Mouse (Mus musculus): ENCODE results near the gene Rpl29. TPM values are rescaled to one million over a fixed set of nuclear protein-coding genes. Genes with fewer than 3 reads are reported as not detected.
A peak's percentile ranks its signal among the peaks of the same experiment; 100 is the strongest.

The Rpl29 gene
- 866 and 931 TPM in 2 replicates for polyA plus RNA-seq (2015; fragmentation: Nextera tagmentation; extraction: Ambion mirVana)

GRCm38 (mm10) chr9:106429221-106430014 lies at the start of gene Rpl29:
Rpl29 (plus strand) TSS chr9:106429454.
- Histone ChIP-seq H3K4me1 (ENCODE audit: control insufficient read depth, insufficient read depth, low read length) (peaks cover 30% of the 10 kb centered on the region), H3K27ac (ENCODE audit: low read length) (peak within 1 kb of the TSS; percentile 96), H3K27me3 (replicated peaks; ENCODE audit: control insufficient read depth, insufficient read depth, low read length) (no peaks in the 10 kb centered on the region), H3K36me3 (ENCODE audit: control insufficient read depth, insufficient read depth, low read length) (0 out of 2 replicates have a peak, but pooled peaks cover 8% of the 10 kb centered on the region), H3K4me2 (ENCODE audit: low read depth, low read length) (peak within 1 kb of the TSS; percentile 82), H3K9me3 (ENCODE audit: control insufficient read depth, low read length) (no peaks in the 10 kb centered on the region), H3K4me3 (ENCODE audit: low read length) (peak within 1 kb of the TSS; percentile 89), H3K9ac (ENCODE audit: low read depth, low read length) (peak within 1 kb of the TSS; percentile 96)
- under 1% methylated on average over 55 of the region's 55 CpGs for WGBS
- ATAC-seq: peak; percentile 87

DNA sequence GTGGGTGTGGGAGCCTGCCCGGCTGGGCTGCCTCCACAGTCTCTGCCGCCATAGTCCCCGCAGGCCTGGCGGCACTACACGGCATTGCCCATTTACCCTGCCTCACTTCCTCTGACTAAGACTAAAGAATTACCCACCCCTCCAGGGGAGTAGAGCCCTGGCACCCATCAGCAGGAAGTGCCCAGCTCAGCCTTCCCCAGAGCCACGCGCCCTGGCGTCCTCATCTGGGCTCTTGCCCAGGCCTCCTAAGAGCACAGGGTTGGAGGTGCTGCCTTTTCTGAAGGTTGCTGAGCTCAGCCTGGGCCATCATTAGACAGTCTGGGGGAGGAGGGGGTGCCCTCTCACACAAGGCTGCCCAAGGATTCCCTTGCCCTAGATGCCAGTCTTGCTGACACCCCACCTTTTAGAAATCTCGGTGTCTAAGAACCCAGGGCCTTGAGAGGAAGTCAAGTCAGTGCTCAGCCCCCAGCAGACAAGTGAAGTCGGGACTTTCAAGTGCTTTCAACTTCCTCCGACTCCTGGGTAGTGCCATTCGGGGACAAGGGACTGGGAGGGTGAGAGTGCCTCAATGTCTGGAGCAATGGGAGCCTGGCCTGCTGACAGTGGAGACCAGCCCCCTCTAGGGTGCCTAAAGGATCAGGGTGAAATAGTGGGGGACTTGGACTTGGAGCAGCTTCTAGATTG lies 42.9 kb upstream of the Rpl29 start:
- ATAC-seq: no peak
- 85% methylated on average over 12 of the region's 12 CpGs for WGBS
- H3K9ac ChIP-seq (ENCODE audit: low read depth, low read length): 0 out of 2 replicates have a peak overlapping the region, but pooled peaks have one; percentile 12
- no peaks in the 10 kb centered on the region for H3K27me3 ChIP-seq (replicated peaks; ENCODE audit: control insufficient read depth, insufficient read depth, low read length)
- no peaks in the 10 kb centered on the region for H3K36me3 ChIP-seq (ENCODE audit: control insufficient read depth, insufficient read depth, low read length)
- H3K27ac ChIP-seq (ENCODE audit: low read length): no peak overlapping the region
- H3K9me3 ChIP-seq (ENCODE audit: control insufficient read depth, low read length): no peaks in the 10 kb centered on the region
- no peaks in the 10 kb centered on the region for H3K4me1 ChIP-seq (ENCODE audit: control insufficient read depth, insufficient read depth, low read length)
- H3K4me2 ChIP-seq (ENCODE audit: low read depth, low read length): no peak overlapping the region
- no peak overlapping the region for H3K4me3 ChIP-seq (ENCODE audit: low read length)

DNA sequence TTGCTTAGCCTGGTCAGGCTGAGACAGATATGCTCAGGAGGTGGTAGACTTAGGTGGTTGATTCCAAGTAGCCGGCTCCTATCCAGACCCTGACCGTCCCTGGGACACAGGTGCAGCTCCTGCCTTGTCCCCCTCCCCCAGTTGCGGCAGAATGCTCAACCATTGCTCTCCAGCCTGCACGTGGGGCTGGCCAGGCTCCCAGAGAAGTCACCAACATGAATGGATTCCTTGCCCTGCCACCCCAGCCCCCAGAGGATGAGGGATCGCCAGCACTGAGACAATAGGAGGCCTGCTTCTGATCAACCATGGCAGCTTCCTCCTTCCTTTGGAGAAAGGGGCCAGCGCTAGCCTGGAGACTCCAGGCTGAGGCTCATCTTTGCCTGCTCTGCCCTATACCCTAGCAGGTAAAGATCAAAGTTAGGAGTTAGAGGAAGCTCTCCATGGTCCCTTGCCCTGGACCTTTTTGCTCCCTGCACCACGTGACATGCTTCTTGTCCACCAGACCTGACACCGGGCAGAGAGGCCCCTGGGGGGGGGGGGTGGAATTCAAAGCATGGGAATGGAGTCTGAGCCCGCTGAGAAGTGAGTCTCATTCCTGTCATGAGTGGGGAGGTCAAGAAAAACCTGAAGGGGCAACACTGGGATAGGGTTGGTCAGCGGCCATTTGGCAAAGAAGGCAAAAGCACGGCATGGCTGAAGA lies 36.3 kb upstream of the Rpl29 start:
- H3K9ac ChIP-seq (ENCODE audit: low read depth, low read length): no peak overlapping the region
- peak; percentile 17; the same call in 1 of the 2 replicates for ATAC-seq

GRCm38 (mm10) chr9:106393548-106393947 lies 35.7 kb upstream of the Rpl29 start:
- no peak for ATAC-seq
- WGBS: 90% methylated on average over 8 of the region's 8 CpGs
- H3K36me3 ChIP-seq (ENCODE audit: control insufficient read depth, insufficient read depth, low read length): no peaks in the 10 kb centered on the region
- peaks cover 13% of the 10 kb centered on the region for H3K4me1 ChIP-seq (ENCODE audit: control insufficient read depth, insufficient read depth, low read length)
- no peak overlapping the region for H3K4me3 ChIP-seq (ENCODE audit: low read length)
- no peaks in the 10 kb centered on the region for H3K9me3 ChIP-seq (ENCODE audit: control insufficient read depth, low read length)
- no peak overlapping the region for H3K27ac ChIP-seq (ENCODE audit: low read length)
- no peak overlapping the region for H3K4me2 ChIP-seq (ENCODE audit: low read depth, low read length)
- H3K27me3 ChIP-seq (replicated peaks; ENCODE audit: control insufficient read depth, insufficient read depth, low read length): no peaks in the 10 kb centered on the region
- H3K9ac ChIP-seq (ENCODE audit: low read depth, low read length): no peak overlapping the region

More for the DNA sequence above, 36.3 kb upstream of the Rpl29 start:
- WGBS: 59% methylated on average over 11 of the region's 11 CpGs
- H3K36me3 ChIP-seq (ENCODE audit: control insufficient read depth, insufficient read depth, low read length): no peaks in the 10 kb centered on the region
- H3K9me3 ChIP-seq (ENCODE audit: control insufficient read depth, low read length): no peaks in the 10 kb centered on the region
- peaks cover 13% of the 10 kb centered on the region for H3K4me1 ChIP-seq (ENCODE audit: control insufficient read depth, insufficient read depth, low read length)
- no peaks in the 10 kb centered on the region for H3K27me3 ChIP-seq (replicated peaks; ENCODE audit: control insufficient read depth, insufficient read depth, low read length)
- no peak overlapping the region for H3K27ac ChIP-seq (ENCODE audit: low read length)
- no peak overlapping the region for H3K4me3 ChIP-seq (ENCODE audit: low read length)
- H3K4me2 ChIP-seq (ENCODE audit: low read depth, low read length): no peak overlapping the region

GRCm38 (mm10) chr9:106394649-106395602 lies 34.3 kb upstream of the Rpl29 start:
- ATAC-seq: no peak
- WGBS: 48% methylated on average over 11 of the region's 11 CpGs
- Histone ChIP-seq H3K27me3 (replicated peaks; ENCODE audit: control insufficient read depth, insufficient read depth, low read length) (no peaks in the 10 kb centered on the region), H3K9ac (ENCODE audit: low read depth, low read length) (peak overlapping the region; percentile 27; the same call in 1 of the 2 replicates), H3K27ac (ENCODE audit: low read length) (no peak overlapping the region), H3K9me3 (ENCODE audit: control insufficient read depth, low read length) (no peaks in the 10 kb centered on the region), H3K4me3 (ENCODE audit: low read length) (no peak overlapping the region), H3K36me3 (ENCODE audit: control insufficient read depth, insufficient read depth, low read length) (no peaks in the 10 kb centered on the region), H3K4me1 (ENCODE audit: control insufficient read depth, insufficient read depth, low read length) (peaks cover 18% of the 10 kb centered on the region), H3K4me2 (ENCODE audit: low read depth, low read length) (no peak overlapping the region)

GRCm38 (mm10) chr9:106397733-106398132 lies 31.5 kb upstream of the Rpl29 start:
- Histone ChIP-seq H3K4me3 (ENCODE audit: low read length) (no peak overlapping the region), H3K27ac (ENCODE audit: low read length) (no peak overlapping the region), H3K27me3 (replicated peaks; ENCODE audit: control insufficient read depth, insufficient read depth, low read length) (no peaks in the 10 kb centered on the region), H3K9ac (ENCODE audit: low read depth, low read length) (no peak overlapping the region), H3K4me1 (ENCODE audit: control insufficient read depth, insufficient read depth, low read length) (peaks cover 18% of the 10 kb centered on the region), H3K36me3 (ENCODE audit: control insufficient read depth, insufficient read depth, low read length) (no peaks in the 10 kb centered on the region), H3K4me2 (ENCODE audit: low read depth, low read length) (no peak overlapping the region), H3K9me3 (ENCODE audit: control insufficient read depth, low read length) (no peaks in the 10 kb centered on the region)
- WGBS: 61% methylated on average over 4 of the region's 4 CpGs
- no peak; the same call in 1 of the 2 replicates for ATAC-seq

DNA sequence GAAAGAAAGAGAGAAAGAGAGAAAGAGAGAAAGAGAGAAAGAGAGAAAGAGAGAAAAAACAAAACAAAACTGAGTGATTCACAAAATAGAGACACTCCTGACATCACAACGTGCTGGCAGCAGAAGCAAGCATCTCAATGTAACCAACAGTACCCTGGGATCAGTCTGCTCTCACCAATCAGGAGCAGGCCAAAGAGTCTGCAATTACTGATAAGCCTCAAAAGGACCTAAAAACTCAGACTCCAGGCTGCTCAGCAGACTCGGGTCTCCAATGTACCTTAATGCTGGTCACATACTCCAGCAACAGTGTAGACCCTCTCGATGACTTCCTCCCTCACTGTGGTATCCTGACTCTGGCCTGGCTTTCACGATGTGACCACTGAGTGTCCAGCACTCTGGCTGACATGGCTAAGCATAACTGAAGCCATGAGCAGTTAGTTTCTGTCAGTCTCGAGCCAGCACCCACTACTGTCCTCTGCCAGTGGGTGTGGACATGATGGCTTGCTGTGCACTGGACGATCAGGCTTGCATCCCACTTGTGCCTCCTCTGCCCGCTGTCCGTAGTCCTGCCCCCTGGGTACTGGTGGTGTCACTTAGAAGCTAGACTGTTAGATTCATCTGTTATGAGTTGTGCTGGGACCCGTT lies 30.5 kb upstream of the Rpl29 start:
- Histone ChIP-seq H3K4me1 (ENCODE audit: control insufficient read depth, insufficient read depth, low read length) (peaks cover 18% of the 10 kb centered on the region), H3K4me3 (ENCODE audit: low read length) (no peak overlapping the region), H3K9me3 (ENCODE audit: control insufficient read depth, low read length) (no peaks in the 10 kb centered on the region), H3K36me3 (ENCODE audit: control insufficient read depth, insufficient read depth, low read length) (no peaks in the 10 kb centered on the region), H3K27me3 (replicated peaks; ENCODE audit: control insufficient read depth, insufficient read depth, low read length) (no peaks in the 10 kb centered on the region), H3K9ac (ENCODE audit: low read depth, low read length) (no peak overlapping the region), H3K4me2 (ENCODE audit: low read depth, low read length) (no peak overlapping the region), H3K27ac (ENCODE audit: low read length) (no peak overlapping the region)
- peak; percentile 56 for ATAC-seq
- 62% methylated on average over 9 of the region's 9 CpGs for WGBS

DNA sequence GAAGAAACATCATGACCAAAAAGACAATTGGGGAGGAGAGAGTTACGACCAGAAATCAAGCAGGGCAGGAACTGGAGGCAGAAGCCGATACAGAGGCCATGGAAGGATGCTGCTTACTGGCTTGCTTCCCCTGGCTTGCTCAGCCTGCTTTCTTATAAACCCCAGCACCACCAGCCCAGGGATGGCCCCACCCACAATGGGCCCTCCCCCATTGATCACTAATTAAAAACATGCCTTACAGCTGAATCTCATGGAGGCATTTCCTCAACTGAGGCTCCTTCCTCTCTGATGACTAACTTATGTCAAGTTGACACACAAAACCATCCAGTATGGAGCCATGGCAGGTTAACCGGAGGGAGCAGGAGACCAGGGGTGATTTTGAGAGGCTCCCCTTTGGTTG lies 29.4 kb upstream of the Rpl29 start:
- no peak overlapping the region for H3K27ac ChIP-seq (ENCODE audit: low read length)
- H3K9ac ChIP-seq (ENCODE audit: low read depth, low read length): no peak overlapping the region
- no peak for ATAC-seq
- WGBS: 85% methylated on average over 3 of the region's 3 CpGs
- H3K4me2 ChIP-seq (ENCODE audit: low read depth, low read length): no peak overlapping the region
- no peaks in the 10 kb centered on the region for H3K9me3 ChIP-seq (ENCODE audit: control insufficient read depth, low read length)
- H3K4me3 ChIP-seq (ENCODE audit: low read length): no peak overlapping the region
- H3K4me1 ChIP-seq (ENCODE audit: control insufficient read depth, insufficient read depth, low read length): peaks cover 12% of the 10 kb centered on the region
- H3K36me3 ChIP-seq (ENCODE audit: control insufficient read depth, insufficient read depth, low read length): no peaks in the 10 kb centered on the region
- no peaks in the 10 kb centered on the region for H3K27me3 ChIP-seq (replicated peaks; ENCODE audit: control insufficient read depth, insufficient read depth, low read length)
